Mouse (Mus musculus) heart, adult 2 months (tissue): ENCODE measurements around the gene Nudt3. TPM values are rescaled to one million over a fixed set of nuclear protein-coding genes. Genes with fewer than 3 reads are reported as not detected.
A peak's percentile ranks its signal among the peaks of the same experiment; 100 is the strongest.

Source experiments
- DNase-seq, 2 experiments: peaks; one replicate each; pipeline ENCODE4 v3.0.0; 2021
- H3K27ac ChIP-seq: fragments of 200-600 bp; 2 replicates; pipeline ENCODE4 v1.8.1; 2022
- H3K27me3 ChIP-seq: fragments of 200-500 bp; 2 replicates; pipeline ENCODE4 v1.6.1; 2012; ENCODE audit warnings: mild to moderate bottlenecking, low read length, inconsistent platforms, mixed read lengths; ENCODE audit not compliant: control insufficient read depth, insufficient read depth
- H3K36me3 ChIP-seq: fragments of 200-500 bp; 2 replicates; pipeline ENCODE4 v1.6.1; 2012; ENCODE audit warnings: low read length, inconsistent platforms; ENCODE audit not compliant: control insufficient read depth, insufficient read depth
- H3K4me1 ChIP-seq: fragments of 200-500 bp; 2 replicates; pipeline ENCODE4 v1.6.1; 2011; ENCODE audit warnings: low read length; ENCODE audit not compliant: control insufficient read depth, insufficient read depth
- H3K4me3 ChIP-seq: fragments of 200-600 bp; 2 replicates; pipeline ENCODE4 v1.8.1; 2022
- H3K79me2 ChIP-seq: fragments of 200-500 bp; replicated peaks from 2 replicates; pipeline ENCODE4 v1.6.1; 2012; ENCODE audit warnings: mild to moderate bottlenecking, inconsistent platforms, low read length, moderate library complexity, mixed read lengths; ENCODE audit not compliant: control insufficient read depth, insufficient read depth
- H3K9ac ChIP-seq: fragments of 200-500 bp; 2 replicates; pipeline ENCODE4 v1.6.1; 2012; ENCODE audit warnings: low read depth, mild to moderate bottlenecking, control low read depth, inconsistent platforms, low read length, mixed read lengths
- CTCF ChIP-seq: fragments of 200-600 bp; IDR thresholded peaks from 2 replicates; pipeline ENCODE4 v1.8.1; 2022; ENCODE audit warnings: antibody characterized with exemption, mild to moderate bottlenecking, moderate library complexity
- EP300 ChIP-seq: fragments of 200-500 bp; IDR thresholded peaks from 2 replicates; pipeline ENCODE4 v1.6.1; 2011; ENCODE audit warnings: low read depth, low read length, control low read depth; ENCODE audit not compliant: insufficient read depth
- POLR2A ChIP-seq: fragments of 200-500 bp; IDR thresholded peaks from 2 replicates; pipeline ENCODE4 v1.6.1; 2011; ENCODE audit warnings: mild to moderate bottlenecking, low read depth, low read length, control low read depth; ENCODE audit not compliant: insufficient read depth
- WGBS: fragments of 180-500 bp; shearing (Covaris S2); methylation state at CpG from one replicate; pipeline ENCODE4 v1.1.7; 2018; 5-methylcytosine and 5-hydroxymethylcytosine counted together
- intact Hi-C: fragments of 180-260 bp; cut with DNase I; formaldehyde crosslinking; loops from one replicate; pipeline ENCODE4 v1.15.1; 2025
- polyA plus RNA-seq: library from polyadenylated mRNA; depleted of rRNA; stranded (reverse); fragments of >200 nt; gene quantifications from 2 replicates; pipeline ENCODE4 v1.2.3, GENCODE M21; 2012
- total RNA-seq, 2 experiments: library from RNA; stranded (reverse); gene quantifications; 2 replicates each; pipeline ENCODE4 v1.2.3; 2021

The Nudt3 gene
- total and polyA plus RNA-seq, 3 experiments = 143 to 346 (median 330) TPM

DNA sequence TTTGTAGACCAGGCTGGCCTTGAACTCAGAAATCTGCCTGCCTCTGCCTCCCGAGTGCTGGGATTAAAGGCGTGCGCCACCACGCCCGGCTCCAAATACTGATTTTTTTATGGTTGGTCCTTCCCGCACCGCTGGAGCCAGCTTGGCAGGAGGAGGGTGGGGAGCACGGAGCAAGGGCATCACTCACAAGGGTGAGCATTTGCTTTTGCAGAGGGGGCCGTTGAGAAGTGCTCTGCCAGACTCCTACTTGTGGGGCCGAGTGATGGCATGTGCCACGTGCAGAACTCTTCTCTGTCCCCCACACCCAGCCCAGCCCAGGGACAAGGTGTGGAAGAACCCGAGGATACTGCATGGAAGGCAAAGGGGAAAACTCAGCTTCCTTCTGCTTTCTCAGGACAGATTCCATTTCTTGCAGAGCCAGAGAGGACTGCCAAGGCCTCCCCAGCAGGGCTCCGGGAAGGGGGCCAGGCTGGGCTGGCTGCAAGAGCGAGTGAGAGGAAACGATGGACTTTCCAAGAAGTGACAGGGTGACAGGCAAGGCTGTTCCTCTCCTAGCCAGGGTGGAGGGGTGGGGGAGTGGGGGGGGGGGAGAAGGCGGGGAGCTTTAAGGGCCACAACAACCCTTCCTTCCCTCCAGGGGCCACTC lies 48.7 kb downstream of the Nudt3 start:
- Histone ChIP-seq H3K4me1 (peaks cover 14% of the 10 kb centered on the region), H3K4me3 (no peak overlapping the region), H3K9ac (no peak overlapping the region), H3K36me3 (no peaks in the 10 kb centered on the region), H3K27ac (peak overlapping the region; percentile 72), H3K27me3 (no peaks in the 10 kb centered on the region), H3K79me2 (no peaks in the 10 kb centered on the region)
- TF ChIP-seq EP300 = no peak; the same call in 1 of the 2 replicates
- TF ChIP-seq CTCF = no peak
- TF ChIP-seq POLR2A = no peak
- intact Hi-C loops = no loop called here
- peak; percentile 81 to 88 for DNase-seq
- WGBS = 45% methylated on average over 16 of the region's 16 CpGs

GRCm38 (mm10) chr17:27573772-27574320 lies 49.4 kb downstream of the Nudt3 start:
- no peak for DNase-seq
- 0 out of 2 replicates have a peak, but pooled peaks have one; percentile 30 for TF ChIP-seq EP300
- TF ChIP-seq CTCF = no peak
- intact Hi-C loops = no loop called here
- H3K79me2 ChIP-seq = no peaks in the 10 kb centered on the region
- peaks cover 14% of the 10 kb centered on the region for H3K4me1 ChIP-seq
- H3K9ac ChIP-seq = no peak overlapping the region
- H3K27ac ChIP-seq = no peak overlapping the region
- H3K4me3 ChIP-seq = no peak overlapping the region
- no peaks in the 10 kb centered on the region for H3K36me3 ChIP-seq
- H3K27me3 ChIP-seq = no peaks in the 10 kb centered on the region
- WGBS = 50% methylated on average over 10 of the region's 10 CpGs

- H3K27me3 ChIP-seq = no peaks in the 10 kb centered on the region
- peak overlapping the region; percentile 23; the same call in 1 of the 2 replicates for H3K27ac ChIP-seq
- no peak overlapping the region for H3K9ac ChIP-seq
- intact Hi-C loops = no loop called here
- no peaks in the 10 kb centered on the region for H3K79me2 ChIP-seq
- no peaks in the 10 kb centered on the region for H3K36me3 ChIP-seq
- peaks cover 12% of the 10 kb centered on the region for H3K4me1 ChIP-seq
- no peak for TF ChIP-seq EP300
- TF ChIP-seq CTCF = no peak
- TF ChIP-seq POLR2A = no peak
- 59% methylated on average over 8 of the region's 8 CpGs for WGBS
- no peak overlapping the region for H3K4me3 ChIP-seq
- DNase-seq = no peak
These were observed 52.0 kb downstream of the Nudt3 start for GRCm38 (mm10) chr17:27571315-27571714.

- Histone ChIP-seq H3K36me3 (no peaks in the 10 kb centered on the region), H3K4me3 (no peak overlapping the region), H3K27me3 (no peaks in the 10 kb centered on the region), H3K4me1 (peaks cover 2% of the 10 kb centered on the region; the same call in 1 of the 2 replicates), H3K9ac (no peak overlapping the region), H3K27ac (no peak overlapping the region), H3K79me2 (no peaks in the 10 kb centered on the region)
- WGBS = 81% methylated on average over 5 of the region's 5 CpGs
- DNase-seq = no peak
- intact Hi-C loops = no loop called here
- TF ChIP-seq CTCF (no peak), EP300 (no peak), POLR2A (no peak)
These were observed 55.1 kb downstream of the Nudt3 start for GRCm38 (mm10) chr17:27568228-27568627.

- Histone ChIP-seq H3K4me3 (peak overlapping the region; percentile 63), H3K79me2 (no peaks in the 10 kb centered on the region), H3K27me3 (no peaks in the 10 kb centered on the region), H3K4me1 (peaks cover 2% of the 10 kb centered on the region; the same call in 1 of the 2 replicates), H3K9ac (peak overlapping the region; percentile 67), H3K36me3 (no peaks in the 10 kb centered on the region), H3K27ac (peak overlapping the region; percentile 65)
- intact Hi-C loops = loop anchor here (1.0 to 2.0 kb wide), 3 partner anchors 31 to 63 kb away; partner anchors contain the start of gene Nudt3
- no peak for DNase-seq
- WGBS = 0% methylated on average over 13 of the region's 13 CpGs
- TF ChIP-seq EP300 = no peak
- TF ChIP-seq POLR2A = no peak
These were observed 57.4 kb downstream of the Nudt3 start for GRCm38 (mm10) chr17:27565942-27566267.

DNA sequence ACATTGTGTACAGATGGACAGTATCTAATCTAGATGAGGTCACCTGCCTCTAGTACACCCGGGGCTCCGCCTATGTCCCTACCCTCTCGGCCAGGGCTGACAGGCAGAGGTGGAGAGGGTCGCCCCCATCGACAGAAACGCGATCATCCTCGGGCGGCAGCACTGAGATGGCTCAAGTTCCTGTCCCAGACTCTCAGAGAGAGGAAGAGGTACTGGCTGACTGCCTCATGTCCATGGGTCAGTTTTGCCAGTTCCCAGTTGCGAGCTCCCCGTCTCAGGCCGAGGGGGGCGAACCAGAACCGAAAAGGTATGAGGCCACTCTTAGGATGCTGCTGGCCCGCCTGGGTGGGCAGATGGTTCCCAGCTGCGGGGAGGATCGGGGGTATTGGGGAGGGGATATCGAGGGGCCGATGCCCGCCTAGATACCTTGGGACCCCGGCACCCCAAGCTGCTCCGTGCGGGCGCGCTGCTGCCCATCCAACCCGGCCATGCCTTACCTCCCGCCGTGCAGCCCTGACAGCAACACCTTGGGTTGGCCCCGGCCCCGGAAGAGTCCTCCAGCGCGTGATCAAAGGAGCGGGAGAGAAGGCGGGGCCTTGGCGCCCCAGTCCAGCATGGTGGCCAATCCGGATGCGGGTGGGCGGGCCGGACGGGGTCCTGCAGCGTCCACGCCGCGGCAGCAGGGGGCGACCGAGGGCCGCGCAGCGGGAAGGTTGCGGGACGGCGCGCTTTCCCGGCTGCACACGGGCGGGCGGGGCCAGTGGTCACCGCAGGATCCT lies 57.9 kb downstream of the Nudt3 start, which contains the start of gene AI413582:
TSS of gene AI413582 (minus strand) at position 594 of the 779 bp plus-strand sequence.
- peak; percentile 97 to 99 for DNase-seq
- peak within 1 kb of the TSS; percentile 63 for H3K4me3 ChIP-seq
- peaks cover 2% of the 10 kb centered on the region; the same call in 1 of the 2 replicates for H3K4me1 ChIP-seq
- no peaks in the 10 kb centered on the region for H3K36me3 ChIP-seq
- H3K27ac ChIP-seq = peak within 1 kb of the TSS; percentile 85
- WGBS = under 1% methylated on average over 57 of the region's 58 CpGs
- H3K79me2 ChIP-seq = no peaks in the 10 kb centered on the region
- peak within 1 kb of the TSS; percentile 74 for H3K9ac ChIP-seq
- H3K27me3 ChIP-seq = no peaks in the 10 kb centered on the region
- peak; percentile 62 for TF ChIP-seq POLR2A
- TF ChIP-seq EP300 = peak; percentile 50; the same call in 1 of the 2 replicates
- no peak for TF ChIP-seq CTCF
- intact Hi-C loops = loop anchor here (2.0 kb wide), 2 partner anchors 31 to 57 kb away; partner anchors contain the start of gene Nudt3
